Mouse (Mus musculus) megakaryocyte, embryonic 14.5 days (primary cell): Measurements from ENCODE around the gene Wdr37. TPM values are rescaled to one million over a fixed set of nuclear protein-coding genes. Genes with fewer than 3 reads are reported as not detected.

ENCODE experiments used
- H3K27me3 ChIP-seq: replicated peaks from 2 replicates; pipeline ENCODE3; 2012; ENCODE audit warnings: inconsistent platforms
- H3K36me3 ChIP-seq: replicated peaks from 2 replicates; pipeline ENCODE3; 2012; ENCODE audit warnings: low read length, inconsistent platforms, mixed read lengths
- H3K4me1 ChIP-seq: 2 replicates; pipeline ENCODE4 v1.6.1; 2012; ENCODE audit warnings: inconsistent platforms
- H3K4me3 ChIP-seq: replicated peaks from 2 replicates; pipeline ENCODE3; 2012; ENCODE audit warnings: moderate library complexity, mild to moderate bottlenecking, inconsistent platforms
- H3K9me3 ChIP-seq: 2 replicates; pipeline ENCODE4 v1.6.1; 2012; ENCODE audit warnings: inconsistent platforms
- FLI1 ChIP-seq: IDR thresholded peaks from 2 replicates; pipeline ENCODE4 v1.6.1; 2012; ENCODE audit warnings: low read length, inconsistent platforms, mixed read lengths
- GATA1 ChIP-seq: IDR thresholded peaks from 3 replicates; pipeline ENCODE4 v1.6.1; 2012; ENCODE audit warnings: mixed read lengths, low read length, inconsistent platforms, borderline replicate concordance
- polyA plus RNA-seq: library from polyadenylated mRNA; stranded (reverse); fragments of >175 nt; gene quantifications from 2 replicates; pipeline ENCODE4 v1.2.3, GENCODE M21; 2012; ENCODE audit warnings: low replicate concordance; ENCODE audit not compliant: insufficient read depth

Gene Wdr37
- polyA plus RNA-seq, 1 experiment: 2.1 TPM

GRCm38 (mm10) chr13:8822201-8822600 is 49.5 kb downstream of the Wdr37 start:
- peaks cover 9% of the 10 kb centered on the region for H3K4me1 ChIP-seq
- no peaks in the 10 kb centered on the region for H3K9me3 ChIP-seq
- peaks cover 93% of the 10 kb centered on the region for H3K36me3 ChIP-seq
- no peaks in the 10 kb centered on the region for H3K27me3 ChIP-seq
- H3K4me3 ChIP-seq: no peak overlapping the region
- TF ChIP-seq FLI1 (no peak), GATA1 (no peak)

- TF ChIP-seq FLI1 (no peak), GATA1 (no peak)
- Histone ChIP-seq H3K9me3 (no peaks in the 10 kb centered on the region), H3K36me3 (peaks cover 50% of the 10 kb centered on the region), H3K27me3 (no peaks in the 10 kb centered on the region), H3K4me3 (no peak overlapping the region), H3K4me1 (peaks cover 3% of the 10 kb centered on the region; the same call in 1 of the 2 replicates)
These were observed 65.8 kb downstream of the Wdr37 start for GRCm38 (mm10) chr13:8805931-8806330.

- no peaks in the 10 kb centered on the region for H3K9me3 ChIP-seq
- H3K27me3 ChIP-seq: no peaks in the 10 kb centered on the region
- H3K36me3 ChIP-seq: peaks cover 27% of the 10 kb centered on the region
- TF ChIP-seq FLI1: no peak
- no peak overlapping the region for H3K4me3 ChIP-seq
- no peaks in the 10 kb centered on the region for H3K4me1 ChIP-seq
These were observed 71.1 kb downstream of the Wdr37 start for GRCm38 (mm10) chr13:8800576-8800975.

- no peaks in the 10 kb centered on the region for H3K4me1 ChIP-seq
- no peaks in the 10 kb centered on the region for H3K9me3 ChIP-seq
- H3K4me3 ChIP-seq: no peak overlapping the region
- no peaks in the 10 kb centered on the region for H3K27me3 ChIP-seq
- no peaks in the 10 kb centered on the region for H3K36me3 ChIP-seq
- TF ChIP-seq GATA1 (no peak), FLI1 (no peak)
These were observed 78.5 kb downstream of the Wdr37 start for GRCm38 (mm10) chr13:8793217-8793616.

- Histone ChIP-seq H3K4me3 (no peak overlapping the region), H3K9me3 (no peaks in the 10 kb centered on the region)
These were observed 86.5 kb downstream of the Wdr37 start for GRCm38 (mm10) chr13:8785185-8785584.

GRCm38 (mm10) chr13:8784308-8785061 is 87.2 kb downstream of the Wdr37 start:
- TF ChIP-seq GATA1 (no peak), FLI1 (no peak)
- Histone ChIP-seq H3K27me3 (peaks cover 14% of the 10 kb centered on the region), H3K9me3 (no peaks in the 10 kb centered on the region), H3K4me1 (peaks cover 9% of the 10 kb centered on the region), H3K36me3 (no peaks in the 10 kb centered on the region), H3K4me3 (no peak overlapping the region)

More at GRCm38 (mm10) chr13:8785185-8785584, 86.5 kb downstream of the Wdr37 start:
- TF ChIP-seq GATA1: no peak
- no peak for TF ChIP-seq FLI1
- peaks cover 14% of the 10 kb centered on the region for H3K27me3 ChIP-seq
- peaks cover 9% of the 10 kb centered on the region for H3K4me1 ChIP-seq
- no peaks in the 10 kb centered on the region for H3K36me3 ChIP-seq

GRCm38 (mm10) chr13:8783686-8784307 is 87.9 kb downstream of the Wdr37 start:
- Histone ChIP-seq H3K9me3 (no peaks in the 10 kb centered on the region), H3K4me3 (no peak overlapping the region), H3K36me3 (no peaks in the 10 kb centered on the region), H3K4me1 (peaks cover 9% of the 10 kb centered on the region), H3K27me3 (peaks cover 14% of the 10 kb centered on the region)
- TF ChIP-seq GATA1 (no peak), FLI1 (no peak)

GRCm38 (mm10) chr13:8782636-8783035 is 89.1 kb downstream of the Wdr37 start:
- Histone ChIP-seq H3K36me3 (no peaks in the 10 kb centered on the region), H3K4me3 (no peak overlapping the region), H3K9me3 (no peaks in the 10 kb centered on the region), H3K27me3 (peaks cover 10% of the 10 kb centered on the region), H3K4me1 (peaks cover 9% of the 10 kb centered on the region)
- no peak for TF ChIP-seq FLI1
- no peak for TF ChIP-seq GATA1

GRCm38 (mm10) chr13:8780441-8780840 is 91.3 kb downstream of the Wdr37 start:
- Histone ChIP-seq H3K9me3 (no peaks in the 10 kb centered on the region), H3K36me3 (no peaks in the 10 kb centered on the region), H3K4me3 (no peak overlapping the region), H3K4me1 (peaks cover 9% of the 10 kb centered on the region), H3K27me3 (peaks cover 10% of the 10 kb centered on the region)
- no peak for TF ChIP-seq FLI1
- TF ChIP-seq GATA1: no peak

GRCm38 (mm10) chr13:8770616-8771015 is 101.1 kb downstream of the Wdr37 start:
- Histone ChIP-seq H3K36me3 (no peaks in the 10 kb centered on the region), H3K4me1 (peaks cover 4% of the 10 kb centered on the region; the same call in 1 of the 2 replicates), H3K9me3 (no peaks in the 10 kb centered on the region), H3K4me3 (no peak overlapping the region), H3K27me3 (peaks cover 3% of the 10 kb centered on the region)
- TF ChIP-seq GATA1 (no peak), FLI1 (no peak)
